Mouse (Mus musculus): ENCODE data around the gene Ctbp2.

DNA sequence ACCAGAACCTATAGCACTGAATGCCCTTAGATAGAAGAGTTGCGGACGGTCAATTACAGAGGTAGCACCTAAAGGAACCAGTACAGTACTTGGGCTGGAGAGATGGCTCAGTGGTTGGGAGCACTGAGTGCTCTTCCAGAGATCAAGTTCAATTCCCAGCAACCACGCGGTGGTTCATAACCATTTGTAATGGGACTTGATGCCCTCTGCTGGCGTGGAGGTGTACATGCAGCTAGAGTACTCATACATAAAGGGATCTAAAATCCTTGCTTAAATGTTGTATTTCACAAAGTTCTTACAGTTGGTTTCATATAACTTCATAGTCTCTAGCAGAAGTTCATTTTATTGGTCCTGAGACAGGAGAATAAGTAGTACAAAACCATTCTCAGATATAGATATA is 9.4 kb upstream of the Ctbp2 start:
- TF ChIP-seq CEBPB (IDR thresholded peaks at IDR 0.05; ENCODE audit: low read depth) (no peak), CTCF (IDR thresholded peaks at IDR 0.05; ENCODE audit: control insufficient read depth, insufficient read depth, insufficient read length) (no peak)
